Mouse (Mus musculus) 416B (cell line): Measurements from ENCODE around the gene Olfr1168.
"Not testable (repeated sequence)": the region's sequence is repeated elsewhere in the genome, so short reads cannot be mapped to it uniquely, and the experiment has no call there.

Source experiments
- DNase-seq: peaks from one replicate; pipeline ENCODE4 v3.0.0; 2011; ENCODE audit warnings: low read depth

Gene Olfr1168

GRCm38 (mm10) chr2:88181580-88181979 lies at the start of gene Olfr1168:
Gene Olfr1168, plus strand, starts transcription at chr2:88181880.
- no peak for DNase-seq

- DNase-seq = not testable (repeated sequence)
Observed at GRCm38 (mm10) chr2:88155093-88155492, 26.6 kb upstream of the Olfr1168 start, which contains the start of gene Olfr1167. Gene Olfr1167, minus strand, starts transcription at chr2:88155193.

- DNase-seq = peak; percentile 61
Observed at GRCm38 (mm10) chr2:88220784-88221183, 39.1 kb downstream of the Olfr1168 start.

GRCm38 (mm10) chr2:88228234-88228633 lies 46.6 kb downstream of the Olfr1168 start, which contains the start of gene Olfr1170:
Gene Olfr1170, minus strand, starts transcription at chr2:88228334.
- no peak for DNase-seq
